Comparison of ENCODE assay signal across 8 mouse cellular contexts in the genomic region with DNA sequence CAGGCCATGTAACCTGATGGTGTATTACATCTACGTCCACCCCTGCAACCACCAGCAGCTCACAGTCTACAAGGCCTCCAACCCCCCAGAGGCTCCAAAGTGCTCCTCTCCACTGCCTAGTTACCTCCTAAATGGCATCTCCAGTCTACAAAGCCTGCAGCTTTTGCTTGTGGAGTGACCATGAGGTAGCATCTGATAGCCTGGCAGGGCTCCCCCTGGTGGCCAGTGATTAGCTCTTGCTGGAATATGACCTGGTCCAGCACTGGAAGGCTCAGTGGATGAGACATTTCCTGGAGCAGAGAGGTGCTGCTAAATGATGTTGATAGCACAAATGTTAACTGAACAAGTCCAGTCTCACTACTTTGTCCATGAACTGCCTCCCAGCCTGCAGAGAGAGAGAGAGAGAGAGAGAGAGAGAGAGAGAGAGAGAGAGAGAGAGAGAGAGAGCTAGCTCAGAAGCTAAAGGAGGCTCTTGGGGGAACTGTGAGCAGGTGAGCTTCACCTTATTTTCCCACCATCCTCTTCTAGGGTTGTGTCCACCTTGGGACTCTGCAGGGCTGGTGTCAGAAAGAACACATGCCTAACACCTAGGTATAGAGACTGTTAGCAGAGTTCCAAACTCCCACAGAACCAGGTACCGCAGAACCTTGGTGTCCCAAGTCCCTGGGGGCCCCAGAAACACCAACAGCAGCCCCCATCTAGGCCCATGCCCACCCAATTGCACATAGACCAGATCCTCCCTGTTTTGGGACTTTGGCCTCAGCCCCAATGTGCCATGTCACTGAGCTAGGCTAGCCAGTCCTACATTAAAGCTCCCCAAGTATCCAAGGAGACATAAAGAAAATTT. TPM values are rescaled to one million over a fixed set of nuclear protein-coding genes. Genes with fewer than 3 reads are reported as not detected.
DNase-seq lines count a peak whose midpoint lies in the region; ATAC-seq and TF ChIP-seq lines count a peak whose summit lies in the region.

No protein-coding gene starts in this region.

- WGBS in embryonic facial prominence, embryonic 13.5 days = 79% methylated on average over 2 of the region's 2 CpGs
- WGBS in kidney, embryonic 15.5 days = 92% methylated on average over 2 of the region's 2 CpGs
- WGBS in limb, embryonic 14.5 days = 95% methylated on average over 2 of the region's 2 CpGs
- 82% methylated on average over 2 of the region's 2 CpGs for WGBS in olfactory bulb, adult 2 months

- H3K27me3 ChIP-seq in embryonic facial prominence, embryonic 13.5 days = no peaks in the 10 kb centered on the region
- H3K27me3 ChIP-seq in kidney, embryonic 15.5 days = no peaks in the 10 kb centered on the region
- no peaks in the 10 kb centered on the region for H3K27me3 ChIP-seq in limb, embryonic 14.5 days (ENCODE audit: control insufficient read depth, insufficient read depth, low read length)

- H3K4me1 ChIP-seq in embryonic facial prominence, embryonic 13.5 days = no peaks in the 10 kb centered on the region
- peaks cover 16% of the 10 kb centered on the region; the same call in 1 of the 2 replicates for H3K4me1 ChIP-seq in kidney, embryonic 15.5 days
- H3K4me1 ChIP-seq in limb, embryonic 14.5 days (ENCODE audit: control insufficient read depth, insufficient read depth, low read length) = no peaks in the 10 kb centered on the region
- H3K4me1 ChIP-seq in olfactory bulb, adult 2 months (ENCODE audit: control insufficient read depth, insufficient read depth, low read length) = no peaks in the 10 kb centered on the region

- TF ChIP-seq POLR2A in limb, embryonic 14.5 days (IDR thresholded peaks at IDR 0.05; ENCODE audit: borderline replicate concordance, extremely low read depth, insufficient read depth, insufficient read length) = no peak
- TF ChIP-seq POLR2A in olfactory bulb, adult 2 months (IDR thresholded peaks at IDR 0.05; ENCODE audit: insufficient read depth, low read depth, low read length) = no peak

- no peak overlapping the region for H3K4me3 ChIP-seq in embryonic facial prominence, embryonic 13.5 days
- H3K4me3 ChIP-seq in kidney, embryonic 15.5 days (replicated peaks) = no peak overlapping the region
- H3K4me3 ChIP-seq in limb, embryonic 14.5 days (replicated peaks; ENCODE audit: low read length) = no peak overlapping the region
- no peak overlapping the region for H3K4me3 ChIP-seq in olfactory bulb, adult 2 months (ENCODE audit: insufficient read depth, low read depth, low read length)

- H3K4me2 ChIP-seq in embryonic facial prominence, embryonic 13.5 days = no peak overlapping the region
- H3K4me2 ChIP-seq in kidney, embryonic 15.5 days = no peak overlapping the region
- no peak overlapping the region for H3K4me2 ChIP-seq in limb, embryonic 14.5 days (replicated peaks; ENCODE audit: low read depth, low read length, severe bottlenecking)

- peak; percentile 49 for DNase-seq in A20 (ENCODE audit: low read depth, low spot score)
- DNase-seq in adrenal gland, postnatal 4 days (ENCODE audit: low spot score in 2 of 2) = peak; percentile 35 to 67
- DNase-seq in heart, adult 8-10 months (ENCODE audit: low spot score) = peak; percentile 68
- peak; percentile 77 for DNase-seq in limb, embryonic 14.5 days (ENCODE audit: low spot score)
- DNase-seq in testis, postnatal 14 days (ENCODE audit: low spot score) = peak; percentile 55

- no peak overlapping the region for H3K9ac ChIP-seq in embryonic facial prominence, embryonic 13.5 days
- H3K9ac ChIP-seq in kidney, embryonic 15.5 days = no peak overlapping the region
- no peak overlapping the region for H3K9ac ChIP-seq in limb, embryonic 14.5 days (ENCODE audit: low read depth, low read length, severe bottlenecking)

- no peak overlapping the region for H3K27ac ChIP-seq in embryonic facial prominence, embryonic 13.5 days
- no peak overlapping the region for H3K27ac ChIP-seq in kidney, embryonic 15.5 days
- no peak overlapping the region for H3K27ac ChIP-seq in limb, embryonic 14.5 days (replicated peaks; ENCODE audit: low read depth, low read length)
- H3K27ac ChIP-seq in olfactory bulb, adult 2 months (ENCODE audit: insufficient read depth, low read depth, low read length) = no peak overlapping the region

- TF ChIP-seq CTCF in olfactory bulb, adult 2 months (IDR thresholded peaks at IDR 0.05; ENCODE audit: insufficient read depth, low read depth, low read length) = peak; percentile 56; the same call in 1 of the 2 replicates

- H3K36me3 ChIP-seq in embryonic facial prominence, embryonic 13.5 days = no peaks in the 10 kb centered on the region
- H3K36me3 ChIP-seq in kidney, embryonic 15.5 days = no peaks in the 10 kb centered on the region
- H3K36me3 ChIP-seq in limb, embryonic 14.5 days (ENCODE audit: control insufficient read depth, insufficient read depth, low read length) = no peaks in the 10 kb centered on the region

- 0 out of 2 replicates have a peak, but pooled peaks have one; percentile 6 for ATAC-seq in embryonic facial prominence, embryonic 13.5 days (ENCODE audit: insufficient number of reproducible peaks, insufficient read depth, low FRiP score, low TSS enrichment, low read depth)
- peak; percentile 70; the same call in 1 of the 2 replicates for ATAC-seq in kidney, embryonic 15.5 days (replicated peaks; ENCODE audit: low FRiP score)
- 0 out of 2 replicates have a peak, but pooled peaks have one; percentile 23 for ATAC-seq in limb, embryonic 14.5 days (ENCODE audit: low FRiP score, low read depth)

- H3K9me3 ChIP-seq in embryonic facial prominence, embryonic 13.5 days = no peaks in the 10 kb centered on the region
- H3K9me3 ChIP-seq in kidney, embryonic 15.5 days (replicated peaks) = no peaks in the 10 kb centered on the region
- no peaks in the 10 kb centered on the region for H3K9me3 ChIP-seq in limb, embryonic 14.5 days (ENCODE audit: control insufficient read depth, low read length)

RNA-seq across cellular contexts. Expression of a gene that starts 43.3 kb away (rescaled TPM):
- 10 to 100 TPM; 10.0 to 11.1 TPM for total RNA-seq in adrenal gland, postnatal 4 days (2021)
- 60.2 and 73.2 TPM in 2 replicates for polyA plus RNA-seq in embryonic facial prominence, embryonic 13.5 days (2015; fragmentation: Nextera tagmentation; extraction: Ambion mirVana)
- 1 to 10 TPM; 2.1 to 3.7 (median 3.2) TPM for total RNA-seq in heart, adult 8-10 months (2022)
- 8.9 and 9.0 TPM in 2 replicates for polyA plus RNA-seq in kidney, embryonic 15.5 days (2015; fragmentation: Nextera tagmentation; extraction: Ambion mirVana)
- 38.0 and 41.4 TPM in 2 replicates for polyA plus RNA-seq in limb, embryonic 14.5 days (2012; rRNA removed)
- 44.8 and 47.8 TPM in 2 replicates for polyA plus RNA-seq in limb, embryonic 14.5 days (2014; fragmentation: Nextera tagmentation; extraction: Ambion mirVana)
- not detected in 2 replicates for polyA plus RNA-seq in olfactory bulb, adult 2 months (2012; ENCODE audit: insufficient read depth, insufficient read length, low replicate concordance, missing spikeins)

Comparison
In these comparisons a context has a peak if more than half of its experiments do, and no peak if none do; other contexts are left out.
1. ATAC-seq: peak in every context shown above with its lines; median percentile 70 in kidney, embryonic 15.5 days; 23 in limb, embryonic 14.5 days; 6 in embryonic facial prominence, embryonic 13.5 days.